Mouse (Mus musculus) MEL (cell line): ENCODE measurements at regions not wholly inside any gene's neighbourhood (a gene's known extent, or its start where the extent isn't known, plus 50 kb on each side); places are given as distances from the start of the nearest gene placed in this dataset.

Experiments used
- CTCF ChIP-seq, 3 experiments: IDR thresholded peaks in 2 of 3; conservative IDR thresholded peaks in 1 of 3; 2 replicates each; pipeline ENCODE4 v1.5.1; 2011 to 2012; ENCODE audit warnings: low read length in 3 of 3, low read depth in 2 of 3, mild to moderate bottlenecking in 2 of 3, improper control_type of control experiment in 1 of 3, inconsistent platforms in 1 of 3, mixed read lengths in 1 of 3, moderate library complexity in 1 of 3; ENCODE audit not compliant: control insufficient read depth in 1 of 3, insufficient read depth in 1 of 3, poor library complexity in 1 of 3, severe bottlenecking in 1 of 3
- EP300 ChIP-seq, 2 experiments: IDR thresholded peaks; 2 replicates each; pipeline ENCODE4 v1.6.1; 2011; ENCODE audit warnings: improper control_type of control experiment in 2 of 2, low read length in 2 of 2, low read depth in 1 of 2, mild to moderate bottlenecking in 1 of 2
- POLR2A ChIP-seq, 2 experiments: IDR thresholded peaks; 2 replicates each; pipeline ENCODE4 v1.6.1; 2011 to 2012; ENCODE audit warnings: low read length in 2 of 2, mild to moderate bottlenecking in 2 of 2, control low read depth in 1 of 2, improper control_type of control experiment in 1 of 2, low read depth in 1 of 2, moderate library complexity in 1 of 2; ENCODE audit not compliant: control insufficient read depth in 1 of 2, insufficient read depth in 1 of 2, poor library complexity in 1 of 2
- RAD21 ChIP-seq: IDR thresholded peaks from 2 replicates; pipeline ENCODE4 v1.6.1; 2011; ENCODE audit warnings: mild to moderate bottlenecking, low read depth, low read length, improper control_type of control experiment

- TF ChIP-seq POLR2A (IDR thresholded peaks at IDR 0.05; ENCODE audit: control insufficient read depth in 1 of 2, insufficient read depth in 1 of 2, low read depth in 1 of 2, low read length in 2 of 2, poor library complexity in 1 of 2) = no peak
- no peak for TF ChIP-seq CTCF (IDR thresholded peaks at IDR 0.05 in 2 of 3, conservative IDR thresholded peaks at IDR 0.05 in 1 of 3; ENCODE audit: control insufficient read depth in 1 of 3, insufficient read depth in 1 of 3, low read depth in 2 of 3, low read length in 3 of 3, poor library complexity in 1 of 3, severe bottlenecking in 1 of 3)
- no peak for TF ChIP-seq EP300 (IDR thresholded peaks at IDR 0.05; ENCODE audit: low read depth in 1 of 2, low read length in 2 of 2)
- no peak for TF ChIP-seq RAD21
These were observed 207.7 kb upstream of the Cadm1 start for GRCm38 (mm10) chr9:47322293-47322692.
